Mouse (Mus musculus) kidney, postnatal 0 days (tissue): ENCODE results near the gene A730061H03Rik. TPM values are rescaled to one million over a fixed set of nuclear protein-coding genes. Genes with fewer than 3 reads are reported as not detected.

Source experiments
- ATAC-seq: fragments of 200-750 bp; cut with Nextera tagmentation; replicated peaks from 2 replicates; pipeline ENCODE4 v1.8.0; 2017; ENCODE audit warnings: low read depth, moderate number of reproducible peaks, moderate TSS enrichment, moderate library complexity; ENCODE audit not compliant: low FRiP score
- DNase-seq: peaks from one replicate; pipeline ENCODE4 v3.0.0-alpha.2; 2016; ENCODE audit warnings: low spot score
- H3K27ac ChIP-seq: fragments of 300-500 bp; sonication (generic); 2 replicates; pipeline ENCODE4 v1.5.1; 2014; ENCODE audit warnings: mild to moderate bottlenecking
- H3K27me3 ChIP-seq: fragments of 300-500 bp; sonication (generic); 2 replicates; pipeline ENCODE4 v1.6.1; 2014; ENCODE audit warnings: low read length, mixed read lengths; ENCODE audit not compliant: insufficient read depth
- H3K36me3 ChIP-seq: fragments of 300-500 bp; sonication (generic); 2 replicates; pipeline ENCODE4 v1.6.1; 2014; ENCODE audit warnings: low read length, mixed read lengths; ENCODE audit not compliant: insufficient read depth
- H3K4me1 ChIP-seq: fragments of 300-500 bp; sonication (generic); replicated peaks from 2 replicates; pipeline ENCODE4 v1.6.1; 2014; ENCODE audit warnings: antibody characterized with exemption, low read length, mixed read lengths; ENCODE audit not compliant: insufficient read depth
- H3K4me2 ChIP-seq: fragments of 300-500 bp; sonication (generic); 2 replicates; pipeline ENCODE4 v1.6.1; 2014; ENCODE audit warnings: mild to moderate bottlenecking, low read length, moderate library complexity, mixed read lengths
- H3K4me3 ChIP-seq: fragments of 300-500 bp; sonication (generic); replicated peaks from 2 replicates; pipeline ENCODE4 v1.5.1; 2014; ENCODE audit warnings: low read depth, low read length
- H3K9ac ChIP-seq: fragments of 300-500 bp; sonication (generic); 2 replicates; pipeline ENCODE4 v1.6.1; 2014; ENCODE audit warnings: low read depth, low read length
- H3K9me3 ChIP-seq: fragments of 300-500 bp; sonication (generic); replicated peaks from 2 replicates; pipeline ENCODE4 v1.6.1; 2016; ENCODE audit warnings: low read length, inconsistent platforms, mixed read lengths
- CTCF ChIP-seq: IDR thresholded peaks from 2 replicates; pipeline ENCODE4 v1.5.1; 2016; ENCODE audit warnings: antibody characterized with exemption, low read depth, mild to moderate bottlenecking, moderate library complexity
- WGBS: fragments of 180-500 bp; shearing (Covaris S2); extraction: QIAGEN DNeasy Blood & Tissue Kit; methylation state at CpG from one replicate; pipeline ENCODE4 v1.1.7; 2014; 5-methylcytosine and 5-hydroxymethylcytosine counted together
- polyA plus RNA-seq: library from polyadenylated mRNA; unstranded; fragments of >200 nt; fragmentation: Nextera tagmentation; extraction: Ambion mirVana; gene quantifications from 2 replicates; pipeline ENCODE4 v1.2.1, GENCODE M21; 2015

Gene A730061H03Rik
- polyA plus RNA-seq, 1 experiment from 2014 or later = 1.7 TPM

- TF ChIP-seq CTCF = no peak
- Histone ChIP-seq H3K4me1 (no peaks in the 10 kb centered on the region), H3K27ac (no peak overlapping the region), H3K9ac (no peak overlapping the region), H3K4me3 (no peak overlapping the region), H3K36me3 (no peaks in the 10 kb centered on the region), H3K9me3 (no peaks in the 10 kb centered on the region), H3K4me2 (no peak overlapping the region), H3K27me3 (no peaks in the 10 kb centered on the region)
- DNase-seq (no peak), ATAC-seq (no peak; the same call in 1 of the 2 replicates)
- WGBS = 40% methylated on average over 7 of the region's 7 CpGs
Measured at GRCm38 (mm10) chr14:55511037-55511436, 49.2 kb downstream of the A730061H03Rik start.

GRCm38 (mm10) chr14:55510125-55510731, 50.0 kb downstream of the A730061H03Rik start, which contains the start of gene Cpne6:
Gene Cpne6 (plus strand): TSS chr14:55510445.
- 56% methylated on average over 19 of the region's 22 CpGs for WGBS
- H3K36me3 ChIP-seq = no peaks in the 10 kb centered on the region
- DNase-seq = no peak
- no peaks in the 10 kb centered on the region for H3K9me3 ChIP-seq
- H3K9ac ChIP-seq = no peak within 1 kb of the TSS
- no peak within 1 kb of the TSS for H3K4me3 ChIP-seq
- no peak within 1 kb of the TSS for H3K27ac ChIP-seq
- TF ChIP-seq CTCF = no peak
- no peaks in the 10 kb centered on the region for H3K4me1 ChIP-seq
- no peak within 1 kb of the TSS for H3K4me2 ChIP-seq
- ATAC-seq = no peak
- no peaks in the 10 kb centered on the region for H3K27me3 ChIP-seq

Other genes with a start within 250 kb of the A730061H03Rik start
- gene Dhrs4, start 81.6 kb downstream of the A730061H03Rik start, polyA plus RNA-seq = 130 and 144 TPM in 2 replicates
- gene Carmil3, start 69.8 kb downstream of the A730061H03Rik start, polyA plus RNA-seq = 0.96 and 0.98 TPM in 2 replicates
- gene Cpne6, start 50.0 kb downstream of the A730061H03Rik start, polyA plus RNA-seq = 0.19 and 0.28 TPM in 2 replicates
- not detected in 2 replicates for gene Nrl, start 35.4 kb downstream of the A730061H03Rik start, polyA plus RNA-seq
- 38.2 and 42.2 TPM in 2 replicates for gene Pck2, start 20.1 kb downstream of the A730061H03Rik start, polyA plus RNA-seq
- 109 and 116 TPM in 2 replicates for gene Dcaf11, start 400 bp downstream of the A730061H03Rik start, polyA plus RNA-seq
- 13.0 and 13.3 TPM in 2 replicates for gene Fitm1, start 15.2 kb upstream of the A730061H03Rik start, polyA plus RNA-seq
- 179 and 181 TPM in 2 replicates for gene Psme1, start 17.7 kb upstream of the A730061H03Rik start, polyA plus RNA-seq
- 14.3 and 16.6 TPM in 2 replicates for gene Emc9, start 24.9 kb upstream of the A730061H03Rik start, polyA plus RNA-seq
- 281 and 286 TPM in 2 replicates for gene Psme2, start 30.7 kb upstream of the A730061H03Rik start, polyA plus RNA-seq
- gene Rnf31, start 31.3 kb upstream of the A730061H03Rik start, polyA plus RNA-seq = 17.9 TPM in 2 replicates
- 24.2 and 27.4 TPM in 2 replicates for gene Irf9, start 43.2 kb upstream of the A730061H03Rik start, polyA plus RNA-seq
- gene Rec8, start 57.6 kb upstream of the A730061H03Rik start, polyA plus RNA-seq = 12.7 and 14.9 TPM in 2 replicates
- gene Ipo4, start 75.6 kb upstream of the A730061H03Rik start, polyA plus RNA-seq = 58.5 and 68.7 TPM in 2 replicates
- 1.8 and 3.0 TPM in 2 replicates for gene Gm49378, start 77.5 kb upstream of the A730061H03Rik start, polyA plus RNA-seq
- 108 and 118 TPM in 2 replicates for gene Tm9sf1, start 83.4 kb upstream of the A730061H03Rik start, polyA plus RNA-seq
- gene Tssk4, start 89.8 kb upstream of the A730061H03Rik start, polyA plus RNA-seq = 0.47 and 1.1 TPM in 2 replicates
- 48.8 and 56.0 TPM in 2 replicates for gene Mdp1, start 100.1 kb upstream of the A730061H03Rik start, polyA plus RNA-seq
- gene Gmpr2, start 111.5 kb upstream of the A730061H03Rik start, polyA plus RNA-seq = 48.2 and 49.7 TPM in 2 replicates
- 508 and 548 TPM in 2 replicates for gene Nedd8, start 111.7 kb upstream of the A730061H03Rik start, polyA plus RNA-seq
- 24.6 and 29.0 TPM in 2 replicates for gene Tinf2, start 121.4 kb upstream of the A730061H03Rik start, polyA plus RNA-seq
- 5.9 and 7.6 TPM in 2 replicates for gene Tgm1, start 153.5 kb upstream of the A730061H03Rik start, polyA plus RNA-seq
- 39.9 and 43.2 TPM in 2 replicates for gene Rabggta, start 161.9 kb upstream of the A730061H03Rik start, polyA plus RNA-seq
- gene Dhrs1, start 185.3 kb upstream of the A730061H03Rik start, polyA plus RNA-seq = 122 and 127 TPM in 2 replicates
- 26.2 and 26.5 TPM in 2 replicates for gene Nop9, start 185.3 kb upstream of the A730061H03Rik start, polyA plus RNA-seq
- gene Cideb, start 198.1 kb upstream of the A730061H03Rik start, polyA plus RNA-seq = 50.0 and 51.0 TPM in 2 replicates
- 0.68 and 0.75 TPM in 2 replicates for gene Ltb4r2, start 201.0 kb upstream of the A730061H03Rik start, polyA plus RNA-seq
- gene Ltb4r1, start 205.6 kb upstream of the A730061H03Rik start, polyA plus RNA-seq = 0.47 and 0.71 TPM in 2 replicates
- 10.0 and 10.6 TPM in 2 replicates for gene Adcy4, start 223.7 kb upstream of the A730061H03Rik start, polyA plus RNA-seq
- 20.4 and 24.7 TPM in 2 replicates for gene Ripk3, start 228.5 kb upstream of the A730061H03Rik start, polyA plus RNA-seq